Mouse (Mus musculus): Measurements from ENCODE around the gene Snap23. TPM values are rescaled to one million over a fixed set of nuclear protein-coding genes. Genes with fewer than 3 reads are reported as not detected.
"Not testable (repeated sequence)": the region's sequence is repeated elsewhere in the genome, so short reads cannot be mapped to it uniquely, and the experiment has no call there.

The Snap23 gene
- polyA plus RNA-seq, 2 experiments = 51.2 to 59.1 TPM

- no peak for TF ChIP-seq POLR2A (IDR thresholded peaks at IDR 0.05; ENCODE audit: borderline replicate concordance, extremely low read depth, insufficient read depth, insufficient read length)
- no peaks in the 10 kb centered on the region for H3K9me3 ChIP-seq (ENCODE audit: control insufficient read depth, low read length)
- H3K9ac ChIP-seq (ENCODE audit: low read depth, low read length, severe bottlenecking) = peak overlapping the region; percentile 93
- peak overlapping the region; percentile 68 for H3K4me2 ChIP-seq (replicated peaks; ENCODE audit: low read depth, low read length, severe bottlenecking)
- no peaks in the 10 kb centered on the region for H3K36me3 ChIP-seq (ENCODE audit: control insufficient read depth, insufficient read depth, low read length)
- H3K27ac ChIP-seq (replicated peaks; ENCODE audit: low read depth, low read length) = no peak overlapping the region
- no peaks in the 10 kb centered on the region for H3K27me3 ChIP-seq (ENCODE audit: control insufficient read depth, insufficient read depth, low read length)
- no peak for ATAC-seq (ENCODE audit: low FRiP score, low read depth)
- H3K4me3 ChIP-seq (replicated peaks; ENCODE audit: low read length) = peak overlapping the region; percentile 83
- H3K4me1 ChIP-seq (ENCODE audit: control insufficient read depth, insufficient read depth, low read length) = 0 out of 2 replicates have a peak, but pooled peaks cover 4% of the 10 kb centered on the region
- 22% methylated on average over 9 of the region's 9 CpGs for WGBS
- DNase-seq (ENCODE audit: low spot score) = no peak
Measured at GRCm38 (mm10) chr2:120562859-120563234, 4.6 kb upstream of the Snap23 start.

- no peaks in the 10 kb centered on the region for H3K9me3 ChIP-seq (ENCODE audit: control insufficient read depth, low read length)
- ATAC-seq (ENCODE audit: low FRiP score, low read depth) (peak; percentile 82), DNase-seq (ENCODE audit: low spot score) (peak; percentile 93)
- no peaks in the 10 kb centered on the region for H3K27me3 ChIP-seq (ENCODE audit: control insufficient read depth, insufficient read depth, low read length)
- peaks cover 7% of the 10 kb centered on the region for H3K4me1 ChIP-seq (ENCODE audit: control insufficient read depth, insufficient read depth, low read length)
- TF ChIP-seq POLR2A (IDR thresholded peaks at IDR 0.05; ENCODE audit: borderline replicate concordance, extremely low read depth, insufficient read depth, insufficient read length) = peak; percentile 60; the same call in 1 of the 2 replicates
- H3K9ac ChIP-seq (ENCODE audit: low read depth, low read length, severe bottlenecking) = peak within 1 kb of the TSS; percentile 93
- under 1% methylated on average over 44 of the region's 50 CpGs for WGBS
- H3K36me3 ChIP-seq (ENCODE audit: control insufficient read depth, insufficient read depth, low read length) = no peaks in the 10 kb centered on the region
- H3K4me2 ChIP-seq (replicated peaks; ENCODE audit: low read depth, low read length, severe bottlenecking) = peak within 1 kb of the TSS; percentile 68
- peak within 1 kb of the TSS; percentile 66; the same call in 1 of the 2 replicates for H3K27ac ChIP-seq (replicated peaks; ENCODE audit: low read depth, low read length)
- H3K4me3 ChIP-seq (replicated peaks; ENCODE audit: low read length) = peak within 1 kb of the TSS; percentile 83
Measured at GRCm38 (mm10) chr2:120563235-120563990, 4.1 kb upstream of the Snap23 start, which contains the start of gene Zfp106. Zfp106 (minus strand) TSS chr2:120563843.

- H3K4me1 ChIP-seq (ENCODE audit: control insufficient read depth, insufficient read depth, low read length) = peaks cover 15% of the 10 kb centered on the region
- WGBS = 92% methylated on average over 4 of the region's 4 CpGs
- DNase-seq (ENCODE audit: low spot score); H3K9me3 ChIP-seq (ENCODE audit: control insufficient read depth, low read length); H3K27me3 ChIP-seq (ENCODE audit: control insufficient read depth, insufficient read depth, low read length); H3K4me2 ChIP-seq (replicated peaks; ENCODE audit: low read depth, low read length, severe bottlenecking); ATAC-seq (ENCODE audit: low FRiP score, low read depth); H3K36me3 ChIP-seq (ENCODE audit: control insufficient read depth, insufficient read depth, low read length); H3K27ac ChIP-seq (replicated peaks; ENCODE audit: low read depth, low read length); H3K9ac ChIP-seq (ENCODE audit: low read depth, low read length, severe bottlenecking); H3K4me3 ChIP-seq (replicated peaks; ENCODE audit: low read length): not testable (repeated sequence)
Measured at GRCm38 (mm10) chr2:120564548-120565188, 2.8 kb upstream of the Snap23 start.

- TF ChIP-seq POLR2A (IDR thresholded peaks at IDR 0.05; ENCODE audit: borderline replicate concordance, extremely low read depth, insufficient read depth, insufficient read length) = no peak
- H3K4me2 ChIP-seq (replicated peaks; ENCODE audit: low read depth, low read length, severe bottlenecking) = no peak overlapping the region
- no peaks in the 10 kb centered on the region for H3K9me3 ChIP-seq (ENCODE audit: control insufficient read depth, low read length)
- H3K9ac ChIP-seq (ENCODE audit: low read depth, low read length, severe bottlenecking) = no peak overlapping the region
- DNase-seq (ENCODE audit: low spot score) (no peak), ATAC-seq (ENCODE audit: low FRiP score, low read depth) (no peak)
- no peaks in the 10 kb centered on the region for H3K36me3 ChIP-seq (ENCODE audit: control insufficient read depth, insufficient read depth, low read length)
- peaks cover 15% of the 10 kb centered on the region for H3K4me1 ChIP-seq (ENCODE audit: control insufficient read depth, insufficient read depth, low read length)
- no peaks in the 10 kb centered on the region for H3K27me3 ChIP-seq (ENCODE audit: control insufficient read depth, insufficient read depth, low read length)
- 90% methylated on average over 2 of the region's 2 CpGs for WGBS
- no peak overlapping the region for H3K4me3 ChIP-seq (replicated peaks; ENCODE audit: low read length)
- H3K27ac ChIP-seq (replicated peaks; ENCODE audit: low read depth, low read length) = no peak overlapping the region
Measured at GRCm38 (mm10) chr2:120565363-120565762, 2.1 kb upstream of the Snap23 start.

GRCm38 (mm10) chr2:120567798-120568320 is 388 bp downstream of the Snap23 start:
- H3K9me3 ChIP-seq (ENCODE audit: control insufficient read depth, low read length) = no peaks in the 10 kb centered on the region
- TF ChIP-seq POLR2A (IDR thresholded peaks at IDR 0.05; ENCODE audit: borderline replicate concordance, extremely low read depth, insufficient read depth, insufficient read length) = no peak
- DNase-seq (ENCODE audit: low spot score) (peak; percentile 20), ATAC-seq (ENCODE audit: low FRiP score, low read depth) (peak; percentile 70)
- H3K27ac ChIP-seq (replicated peaks; ENCODE audit: low read depth, low read length) = peak overlapping the region; percentile 86
- H3K27me3 ChIP-seq (ENCODE audit: control insufficient read depth, insufficient read depth, low read length) = no peaks in the 10 kb centered on the region
- H3K4me1 ChIP-seq (ENCODE audit: control insufficient read depth, insufficient read depth, low read length) = peaks cover 15% of the 10 kb centered on the region
- H3K4me3 ChIP-seq (replicated peaks; ENCODE audit: low read length) = peak overlapping the region; percentile 58
- peak overlapping the region; percentile 67 for H3K9ac ChIP-seq (ENCODE audit: low read depth, low read length, severe bottlenecking)
- peak overlapping the region; percentile 73 for H3K4me2 ChIP-seq (replicated peaks; ENCODE audit: low read depth, low read length, severe bottlenecking)
- peaks cover 9% of the 10 kb centered on the region; the same call in 1 of the 2 replicates for H3K36me3 ChIP-seq (ENCODE audit: control insufficient read depth, insufficient read depth, low read length)
- WGBS = under 1% methylated on average over 22 of the region's 22 CpGs

Data from limb, embryonic 14.5 days (tissue).